ENCODE assay signal across 21 mouse cellular contexts in genomic region chr13:56380855-56381685, GRCm38 (mm10). TPM values are rescaled to one million over a fixed set of nuclear protein-coding genes. Genes with fewer than 3 reads are reported as not detected.
A peak's percentile ranks its signal among the peaks of the same experiment; 100 is the strongest.
DNase-seq lines count a peak whose midpoint lies in the region; ATAC-seq and TF ChIP-seq lines count a peak whose summit lies in the region.
"Had no signal": no experiment of that assay in that cellular context is flagged by ENCODE, and none has a peak within 500 bp of the region (broad histone marks: within the 10 kb centered on the region; RNA-seq: fewer than 3 reads in every experiment).

No protein-coding gene starts in this region.

- no peaks in the 10 kb centered on the region for H3K27me3 ChIP-seq in forebrain, postnatal 0 days (ENCODE audit: insufficient read depth, low read length)
- H3K27me3 ChIP-seq in forebrain, embryonic 11.5 days (ENCODE audit: control insufficient read depth, insufficient read depth, low read length), result no peaks in the 10 kb centered on the region
- no peaks in the 10 kb centered on the region for H3K27me3 ChIP-seq in Patski
- no peaks in the 10 kb centered on the region for H3K27me3 ChIP-seq in embryonic facial prominence, embryonic 12.5 days
- no peaks in the 10 kb centered on the region for H3K27me3 ChIP-seq in limb, embryonic 10.5 days (ENCODE audit: low read depth, poor library complexity, severe bottlenecking)
- H3K27me3 ChIP-seq: intestine, embryonic 15.5 days; liver, embryonic 15.5 days; midbrain, embryonic 13.5 days had no signal

- no peak overlapping the region for H3K4me2 ChIP-seq in forebrain, postnatal 0 days (ENCODE audit: low read depth)
- H3K4me2 ChIP-seq in forebrain, embryonic 11.5 days (ENCODE audit: low read depth, low read length, severe bottlenecking), result no peak overlapping the region
- no peak overlapping the region for H3K4me2 ChIP-seq in embryonic facial prominence, embryonic 12.5 days (replicated peaks)
- H3K4me2 ChIP-seq: heart, embryonic 15.5 days; intestine, embryonic 15.5 days; liver, embryonic 15.5 days; midbrain, embryonic 13.5 days had no signal

- POLR2A ChIA-PET in Patski (lab: Charles Lee), result interaction anchor here (1.1 kb wide), 1 partner anchor 53 kb away, joined by 3 read pairs; no protein-coding TSS in a partner anchor

- ATAC-seq in forebrain, postnatal 0 days, result peak; percentile 47; the same call in 1 of the 2 replicates
- no peak for ATAC-seq in forebrain, embryonic 11.5 days (replicated peaks; ENCODE audit: low FRiP score)
- ATAC-seq in Patski, result peak; percentile 77
- no peak for ATAC-seq in embryonic facial prominence, embryonic 12.5 days (ENCODE audit: insufficient number of reproducible peaks, insufficient read depth, low FRiP score, low TSS enrichment)
- no peak for ATAC-seq in CD4-positive, CD25-positive, alpha-beta regulatory T cell, adult 4 months
- ATAC-seq: intestine, embryonic 15.5 days; midbrain, embryonic 13.5 days had no signal

- no peaks in the 10 kb centered on the region for H3K9me3 ChIP-seq in forebrain, postnatal 0 days (ENCODE audit: low read length)
- no peaks in the 10 kb centered on the region for H3K9me3 ChIP-seq in forebrain, embryonic 11.5 days (ENCODE audit: control insufficient read depth, low read length)
- no peaks in the 10 kb centered on the region for H3K9me3 ChIP-seq in embryonic facial prominence, embryonic 12.5 days
- no peaks in the 10 kb centered on the region for H3K9me3 ChIP-seq in limb, embryonic 10.5 days (replicated peaks)
- H3K9me3 ChIP-seq: heart, embryonic 15.5 days; intestine, embryonic 15.5 days; liver, embryonic 15.5 days; midbrain, embryonic 13.5 days had no signal

- no peak overlapping the region; the same call in 1 of the 2 replicates for H3K27ac ChIP-seq in forebrain, postnatal 0 days (ENCODE audit: low read depth, low read length)
- H3K27ac ChIP-seq in forebrain, embryonic 11.5 days (ENCODE audit: low read depth, low read length), result no peak overlapping the region
- peak overlapping the region; percentile 57; the same call in 1 of the 2 replicates for H3K27ac ChIP-seq in embryonic facial prominence, embryonic 12.5 days
- peak overlapping the region; percentile 82 for H3K27ac ChIP-seq in limb, embryonic 10.5 days
- H3K27ac ChIP-seq: heart, embryonic 15.5 days; intestine, embryonic 15.5 days; liver, embryonic 15.5 days; midbrain, embryonic 13.5 days had no signal

- CTCF ChIA-PET in Patski (lab: Charles Lee), result interaction anchor here (1.1 to 1.3 kb wide), 4 partner anchors 12 to 102 kb away, joined by 3 to 5 read pairs (median 4); no protein-coding TSS in a partner anchor

- H3K4me1 ChIP-seq in forebrain, postnatal 0 days (ENCODE audit: insufficient read depth), result no peaks in the 10 kb centered on the region
- H3K4me1 ChIP-seq in forebrain, embryonic 11.5 days (replicated peaks; ENCODE audit: control insufficient read depth, insufficient read depth, low read length), result no peaks in the 10 kb centered on the region
- H3K4me1 ChIP-seq in embryonic facial prominence, embryonic 12.5 days, result peaks cover 13% of the 10 kb centered on the region
- peaks cover 47% of the 10 kb centered on the region for H3K4me1 ChIP-seq in limb, embryonic 10.5 days
- H3K4me1 ChIP-seq: heart, embryonic 15.5 days; intestine, embryonic 15.5 days; liver, embryonic 15.5 days; midbrain, embryonic 13.5 days had no signal

- no peak for TF ChIP-seq CTCF in forebrain, postnatal 0 days (IDR thresholded peaks at IDR 0.05; ENCODE audit: low read depth)
- no peak for TF ChIP-seq CTCF in Patski (IDR thresholded peaks at IDR 0.05)

- peak; percentile 64 for DNase-seq in forebrain, postnatal 0 days
- DNase-seq in forebrain, embryonic 11.5 days (ENCODE audit: low spot score), result no peak
- peak; percentile 83 for DNase-seq in Patski (ENCODE audit: low read depth, low spot score)
- peak; percentile 71 for DNase-seq in limb, embryonic 10.5 days (ENCODE audit: low spot score)
- DNase-seq in right cerebral cortex, adult 2 months (ENCODE audit: low spot score in 2 of 2), result no peak
- no peak for DNase-seq in spleen, postnatal 10 days (ENCODE audit: low spot score in 2 of 2)
- DNase-seq: cerebellum, adult 11 months; cerebellum, postnatal 36 days; lung, postnatal 4 days; right cerebral cortex, adult 18-20 months; thymus, postnatal 36 days had no signal

- in situ Hi-C loops in Patski (cut with MboI; ENCODE audit: low pct_unique_long_range_greater_than_20kb), result no loop called here

- H3K9ac ChIP-seq in forebrain, postnatal 0 days, result no peak overlapping the region
- H3K9ac ChIP-seq in forebrain, embryonic 11.5 days (ENCODE audit: low read length), result no peak overlapping the region
- H3K9ac ChIP-seq in embryonic facial prominence, embryonic 12.5 days, result no peak overlapping the region
- H3K9ac ChIP-seq: heart, embryonic 15.5 days; intestine, embryonic 15.5 days; liver, embryonic 15.5 days; midbrain, embryonic 13.5 days had no signal

- no peak overlapping the region for H3K4me3 ChIP-seq in forebrain, postnatal 0 days (ENCODE audit: low read depth, low read length)
- no peak overlapping the region for H3K4me3 ChIP-seq in forebrain, embryonic 11.5 days (ENCODE audit: low read depth, low read length)
- H3K4me3 ChIP-seq in embryonic facial prominence, embryonic 12.5 days, result no peak overlapping the region
- H3K4me3 ChIP-seq in limb, embryonic 10.5 days, result 0 out of 2 replicates have a peak overlapping the region, but pooled peaks have one; percentile 4
- H3K4me3 ChIP-seq: heart, embryonic 15.5 days; intestine, embryonic 15.5 days; liver, embryonic 15.5 days; midbrain, embryonic 13.5 days; myocyte had no signal

- H3K36me3 ChIP-seq in forebrain, postnatal 0 days (ENCODE audit: insufficient read depth), result no peaks in the 10 kb centered on the region
- no peaks in the 10 kb centered on the region for H3K36me3 ChIP-seq in forebrain, embryonic 11.5 days (ENCODE audit: control insufficient read depth, insufficient read depth, low read length)
- no peaks in the 10 kb centered on the region for H3K36me3 ChIP-seq in embryonic facial prominence, embryonic 12.5 days
- no peaks in the 10 kb centered on the region for H3K36me3 ChIP-seq in limb, embryonic 10.5 days
- H3K36me3 ChIP-seq: heart, embryonic 15.5 days; intestine, embryonic 15.5 days; liver, embryonic 15.5 days; midbrain, embryonic 13.5 days had no signal

- 32% methylated on average over 14 of the region's 14 CpGs for WGBS in forebrain, postnatal 0 days
- WGBS in forebrain, embryonic 11.5 days, result 73% methylated on average over 14 of the region's 14 CpGs
- 30% methylated on average over 14 of the region's 14 CpGs for WGBS in embryonic facial prominence, embryonic 12.5 days
- 23% methylated on average over 14 of the region's 14 CpGs for WGBS in limb, embryonic 10.5 days

RNA-seq across cellular contexts. Expression of gene Gm3045, which starts 45.3 kb away (rescaled TPM):
- not detected in 2 replicates for total RNA-seq in forebrain, postnatal 0 days (2014; rRNA removed)
- polyA plus RNA-seq in forebrain, postnatal 0 days (2015; fragmentation: Nextera tagmentation; extraction: Ambion mirVana), result not detected in 2 replicates
- not detected in 2 replicates for polyA plus RNA-seq in forebrain, embryonic 11.5 days (2014; fragmentation: Nextera tagmentation; extraction: Ambion mirVana)
- not detected for polyA plus RNA-seq in Patski (2021)
- not detected in 2 replicates for polyA plus RNA-seq in embryonic facial prominence, embryonic 12.5 days (2016; fragmentation: Nextera tagmentation; extraction: Ambion mirVana)
- polyA plus RNA-seq in limb, embryonic 10.5 days (2016; fragmentation: Nextera tagmentation; extraction: Ambion mirVana), result not detected in 2 replicates
- polyA plus RNA-seq in CD4-positive, CD25-positive, alpha-beta regulatory T cell, adult 4 months (2017; shearing (Covaris generic)), result not detected
- total RNA-seq: layer of hippocampus, adult 8-10 months had no signal
- polyA plus RNA-seq: gonadal fat pad, adult 2 months; heart, embryonic 15.5 days; hindbrain, embryonic 11.5 days; intestine, embryonic 15.5 days; liver, embryonic 15.5 days; midbrain, embryonic 13.5 days; myocyte had no signal

RNA-seq across cellular contexts. Expression of gene Slc25a48, which starts 57.1 kb away (rescaled TPM):
- not detected in 2 replicates for total RNA-seq in forebrain, postnatal 0 days (2014; rRNA removed)
- 0.06 TPM in 1 of 2 replicates, not detected in the other for polyA plus RNA-seq in forebrain, postnatal 0 days (2015; fragmentation: Nextera tagmentation; extraction: Ambion mirVana)
- not detected in 2 replicates for polyA plus RNA-seq in forebrain, embryonic 11.5 days (2014; fragmentation: Nextera tagmentation; extraction: Ambion mirVana)
- polyA plus RNA-seq in Patski (2021), result 1.1 TPM
- 0.05 and 0.19 TPM in 2 replicates for polyA plus RNA-seq in embryonic facial prominence, embryonic 12.5 days (2016; fragmentation: Nextera tagmentation; extraction: Ambion mirVana)
- not detected in 2 replicates for polyA plus RNA-seq in limb, embryonic 10.5 days (2016; fragmentation: Nextera tagmentation; extraction: Ambion mirVana)
- not detected for polyA plus RNA-seq in CD4-positive, CD25-positive, alpha-beta regulatory T cell, adult 4 months (2017; shearing (Covaris generic))
- polyA plus RNA-seq: midbrain, embryonic 13.5 days; myocyte had no signal

Comparison
In these comparisons a context has a peak if more than half of its experiments do, and no peak if none do; other contexts are left out.
1. ATAC-seq: peak in forebrain, postnatal 0 days (single experiment) and Patski (single experiment); none in forebrain, embryonic 11.5 days (single experiment), embryonic facial prominence, embryonic 12.5 days (single experiment) and CD4-positive, CD25-positive, alpha-beta regulatory T cell, adult 4 months (single experiment).
2. DNase-seq: peak in forebrain, postnatal 0 days (single experiment), Patski (single experiment) and limb, embryonic 10.5 days (single experiment); none in forebrain, embryonic 11.5 days (single experiment), right cerebral cortex, adult 2 months (0 of 2) and spleen, postnatal 10 days (0 of 2).
3. H3K27ac ChIP-seq: peak in embryonic facial prominence, embryonic 12.5 days (single experiment) and limb, embryonic 10.5 days (single experiment); none in forebrain, postnatal 0 days (single experiment) and forebrain, embryonic 11.5 days (single experiment).